Mouse (Mus musculus): ENCODE data around the gene Adgrv1. TPM values are rescaled to one million over a fixed set of nuclear protein-coding genes. Genes with fewer than 3 reads are reported as not detected.

Gene Adgrv1
- 1.9 and 2.8 TPM in 2 replicates for polyA plus RNA-seq (2014; fragmentation: Nextera tagmentation; extraction: Ambion mirVana)

- H3K4me2 ChIP-seq (replicated peaks; ENCODE audit: low read depth, low read length) = peak within 1 kb of the TSS; percentile 76
- H3K9me3 ChIP-seq (ENCODE audit: control insufficient read depth, low read depth, low read length) = no peaks in the 10 kb centered on the region
- H3K4me1 ChIP-seq (ENCODE audit: control insufficient read depth, insufficient read depth, low read length) = no peaks in the 10 kb centered on the region
- H3K9ac ChIP-seq (replicated peaks; ENCODE audit: low read depth, low read length) = no peak within 1 kb of the TSS
- peak within 1 kb of the TSS; percentile 36 for H3K4me3 ChIP-seq (ENCODE audit: low read depth, low read length)
- 1% methylated on average over 42 of the region's 42 CpGs for WGBS
- H3K27ac ChIP-seq (ENCODE audit: low read length) = no peak within 1 kb of the TSS
- H3K27me3 ChIP-seq (ENCODE audit: control insufficient read depth, insufficient read depth, low read length) = no peaks in the 10 kb centered on the region
- ATAC-seq (ENCODE audit: insufficient number of reproducible peaks, insufficient read depth, low FRiP score, low read depth) = peak; percentile 99
- H3K36me3 ChIP-seq (ENCODE audit: control insufficient read depth, insufficient read depth, low read length) = no peaks in the 10 kb centered on the region
Measured at GRCm38 (mm10) chr13:81632720-81633415, at the start of gene Adgrv1. Adgrv1 (minus strand) TSS chr13:81633154.

DNA sequence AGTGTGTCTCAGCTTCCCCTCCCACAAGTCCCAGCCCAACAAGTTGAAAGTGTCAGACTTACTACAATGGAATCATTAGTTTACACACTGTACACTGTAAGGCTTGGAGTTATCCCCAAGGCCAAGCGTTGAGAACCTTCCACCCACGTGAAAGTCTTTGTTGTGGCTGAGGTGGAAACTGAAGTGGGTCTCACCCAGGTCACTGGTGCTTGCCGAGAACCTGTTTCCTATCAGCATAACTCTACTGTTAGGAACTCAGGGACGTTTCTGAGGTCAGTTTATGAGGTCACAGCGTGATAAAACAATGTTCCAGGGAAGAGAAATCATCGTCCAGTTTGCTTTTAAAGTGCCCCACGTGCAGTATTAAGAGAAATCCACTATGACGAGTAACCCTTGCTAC is 42.4 kb upstream of the Adgrv1 start:
- no peaks in the 10 kb centered on the region for H3K4me1 ChIP-seq (ENCODE audit: control insufficient read depth, insufficient read depth, low read length)
- no peak for ATAC-seq (ENCODE audit: insufficient number of reproducible peaks, insufficient read depth, low FRiP score, low read depth)
- H3K36me3 ChIP-seq (ENCODE audit: control insufficient read depth, insufficient read depth, low read length) = peaks cover 10% of the 10 kb centered on the region
- 70% methylated on average over 8 of the region's 8 CpGs for WGBS
- no peak overlapping the region for H3K27ac ChIP-seq (ENCODE audit: low read length)
- H3K4me3 ChIP-seq (ENCODE audit: low read depth, low read length) = no peak overlapping the region
- H3K4me2 ChIP-seq (replicated peaks; ENCODE audit: low read depth, low read length) = no peak overlapping the region
- no peaks in the 10 kb centered on the region for H3K27me3 ChIP-seq (ENCODE audit: control insufficient read depth, insufficient read depth, low read length)
- no peaks in the 10 kb centered on the region for H3K9me3 ChIP-seq (ENCODE audit: control insufficient read depth, low read depth, low read length)
- H3K9ac ChIP-seq (replicated peaks; ENCODE audit: low read depth, low read length) = no peak overlapping the region

DNA sequence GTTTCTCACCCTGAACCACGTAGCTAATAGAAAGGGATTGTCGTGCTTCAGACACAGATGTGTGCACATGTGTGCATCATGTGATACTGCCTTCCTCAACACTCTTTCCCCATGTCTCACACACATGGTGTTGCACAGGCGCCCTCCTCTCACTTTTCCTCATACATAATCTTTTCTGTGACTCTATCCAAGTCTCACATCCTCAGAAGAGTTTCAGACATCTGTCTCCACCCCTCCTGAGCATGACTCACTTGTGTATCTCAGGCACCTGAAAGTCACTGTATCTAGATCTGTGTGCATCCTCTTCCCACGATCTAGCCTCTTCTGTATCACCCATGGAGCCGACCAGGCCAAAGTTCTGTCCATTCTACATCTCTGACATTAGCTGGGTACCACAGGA is 34.8 kb upstream of the Adgrv1 start:
- WGBS = 91% methylated on average over 5 of the region's 5 CpGs

DNA sequence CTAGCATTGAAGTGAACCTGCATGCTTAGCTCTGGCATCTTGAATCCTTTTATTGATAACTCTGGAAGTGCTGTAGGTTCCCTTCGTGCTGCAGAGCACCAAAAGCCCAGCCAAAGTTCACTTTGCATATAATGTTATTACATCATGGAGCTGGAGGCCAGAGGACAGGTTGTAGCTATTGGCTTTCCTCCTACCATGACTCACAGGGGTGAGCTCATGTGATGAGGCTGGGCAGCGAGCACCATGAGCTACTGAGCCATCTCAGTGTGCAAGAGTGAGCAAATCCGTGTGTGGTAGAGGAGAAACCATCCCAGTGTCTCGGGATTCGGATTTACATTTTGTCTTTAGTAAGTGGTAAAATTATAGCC is 31.4 kb upstream of the Adgrv1 start:
- H3K4me3 ChIP-seq (ENCODE audit: low read depth, low read length) = no peak overlapping the region
- peaks cover 34% of the 10 kb centered on the region for H3K36me3 ChIP-seq (ENCODE audit: control insufficient read depth, insufficient read depth, low read length)
- 87% methylated on average over 5 of the region's 5 CpGs for WGBS
- H3K27me3 ChIP-seq (ENCODE audit: control insufficient read depth, insufficient read depth, low read length) = no peaks in the 10 kb centered on the region
- H3K4me2 ChIP-seq (replicated peaks; ENCODE audit: low read depth, low read length) = no peak overlapping the region
- ATAC-seq (ENCODE audit: insufficient number of reproducible peaks, insufficient read depth, low FRiP score, low read depth) = no peak
- no peaks in the 10 kb centered on the region for H3K9me3 ChIP-seq (ENCODE audit: control insufficient read depth, low read depth, low read length)
- no peak overlapping the region for H3K9ac ChIP-seq (replicated peaks; ENCODE audit: low read depth, low read length)
- peaks cover 2% of the 10 kb centered on the region; the same call in 1 of the 2 replicates for H3K4me1 ChIP-seq (ENCODE audit: control insufficient read depth, insufficient read depth, low read length)
- H3K27ac ChIP-seq (ENCODE audit: low read length) = no peak overlapping the region

More for the DNA sequence above, 34.8 kb upstream of the Adgrv1 start:
- H3K4me3 ChIP-seq (ENCODE audit: low read depth, low read length) = no peak overlapping the region
- peaks cover 40% of the 10 kb centered on the region for H3K36me3 ChIP-seq (ENCODE audit: control insufficient read depth, insufficient read depth, low read length)
- no peak overlapping the region for H3K27ac ChIP-seq (ENCODE audit: low read length)
- H3K4me1 ChIP-seq (ENCODE audit: control insufficient read depth, insufficient read depth, low read length) = no peaks in the 10 kb centered on the region
- H3K27me3 ChIP-seq (ENCODE audit: control insufficient read depth, insufficient read depth, low read length) = no peaks in the 10 kb centered on the region
- H3K9ac ChIP-seq (replicated peaks; ENCODE audit: low read depth, low read length) = no peak overlapping the region
- no peaks in the 10 kb centered on the region for H3K9me3 ChIP-seq (ENCODE audit: control insufficient read depth, low read depth, low read length)
- ATAC-seq (ENCODE audit: insufficient number of reproducible peaks, insufficient read depth, low FRiP score, low read depth) = no peak
- no peak overlapping the region for H3K4me2 ChIP-seq (replicated peaks; ENCODE audit: low read depth, low read length)

DNA sequence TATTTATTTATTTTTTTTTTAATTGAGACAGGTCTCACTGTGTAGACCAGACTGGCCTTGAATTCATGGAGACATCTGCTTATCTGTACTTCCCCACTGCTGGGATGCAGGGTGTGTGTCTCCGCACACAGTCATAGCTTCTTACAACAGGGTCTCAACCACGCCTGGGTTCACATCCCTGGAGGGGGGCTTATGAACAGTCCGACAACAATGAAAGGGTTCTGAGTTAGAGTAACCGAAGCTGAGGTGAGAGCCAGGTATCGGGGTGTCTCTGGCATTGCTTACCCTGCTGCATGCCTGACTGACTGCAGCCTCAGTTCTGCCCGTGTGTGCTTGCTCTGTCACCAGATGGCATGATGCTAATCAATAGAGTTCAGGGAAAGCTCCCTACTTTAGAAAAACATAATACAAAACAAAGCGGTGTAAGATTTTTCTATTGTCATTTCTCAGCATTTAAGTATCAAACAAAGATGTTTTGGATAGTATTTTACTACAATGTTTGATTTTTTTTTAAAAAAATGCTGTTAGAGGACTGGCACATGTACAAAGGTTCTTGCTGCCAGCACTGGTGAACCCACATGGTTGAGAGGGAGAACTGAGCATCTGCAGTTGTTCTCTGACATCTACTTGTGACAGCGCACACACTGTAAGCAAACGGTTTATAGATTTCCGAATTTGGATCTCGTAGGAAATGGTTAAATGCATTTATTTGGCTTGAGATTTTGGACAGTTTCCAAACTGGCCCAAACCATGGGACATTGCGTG is 30.8 kb upstream of the Adgrv1 start:
- Histone ChIP-seq H3K4me1 (ENCODE audit: control insufficient read depth, insufficient read depth, low read length) (peaks cover 3% of the 10 kb centered on the region; the same call in 1 of the 2 replicates), H3K9ac (replicated peaks; ENCODE audit: low read depth, low read length) (no peak overlapping the region), H3K36me3 (ENCODE audit: control insufficient read depth, insufficient read depth, low read length) (peaks cover 28% of the 10 kb centered on the region), H3K27me3 (ENCODE audit: control insufficient read depth, insufficient read depth, low read length) (no peaks in the 10 kb centered on the region), H3K4me2 (replicated peaks; ENCODE audit: low read depth, low read length) (no peak overlapping the region), H3K27ac (ENCODE audit: low read length) (no peak overlapping the region), H3K9me3 (ENCODE audit: control insufficient read depth, low read depth, low read length) (no peaks in the 10 kb centered on the region), H3K4me3 (ENCODE audit: low read depth, low read length) (no peak overlapping the region)
- WGBS = 82% methylated on average over 12 of the region's 12 CpGs
- ATAC-seq (ENCODE audit: insufficient number of reproducible peaks, insufficient read depth, low FRiP score, low read depth) = 0 out of 2 replicates have a peak, but pooled peaks have one; percentile 33

DNA sequence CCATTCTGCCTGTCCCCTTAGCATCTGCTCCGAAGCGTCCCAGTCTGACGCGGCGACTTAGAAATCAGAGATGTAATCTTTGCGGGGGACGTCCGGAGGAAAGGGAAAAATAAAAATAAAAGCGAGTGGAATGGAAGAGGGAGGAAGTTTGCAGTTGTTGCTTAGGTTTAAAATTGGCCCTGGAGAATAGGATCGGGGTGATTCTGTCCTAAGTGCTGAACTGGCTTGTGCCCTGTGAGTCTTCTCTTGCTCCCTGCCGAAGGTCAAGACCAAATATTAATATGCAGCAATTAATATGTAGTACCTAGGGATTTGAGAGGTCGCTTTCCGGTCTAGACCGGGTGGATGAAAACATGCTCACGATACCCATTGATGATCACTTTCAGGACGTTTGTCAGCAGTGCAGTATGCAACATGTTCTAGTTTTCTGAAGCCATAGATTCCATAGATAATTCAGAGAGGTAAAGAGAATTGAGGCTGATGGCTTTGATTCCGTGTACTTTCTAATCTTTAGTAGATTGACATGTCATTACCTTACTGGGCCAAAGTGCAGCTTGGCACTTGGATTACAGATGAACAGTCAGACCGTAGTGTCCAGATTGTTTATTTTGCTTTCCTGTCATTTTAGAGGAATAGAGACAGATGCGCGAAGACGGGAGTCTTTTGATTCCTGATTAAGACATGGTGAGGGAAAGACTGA is 25.2 kb upstream of the Adgrv1 start:
- H3K27ac ChIP-seq (ENCODE audit: low read length) = peak overlapping the region; percentile 73; the same call in 1 of the 2 replicates
- H3K4me1 ChIP-seq (ENCODE audit: control insufficient read depth, insufficient read depth, low read length) = peaks cover 3% of the 10 kb centered on the region; the same call in 1 of the 2 replicates
- no peaks in the 10 kb centered on the region for H3K36me3 ChIP-seq (ENCODE audit: control insufficient read depth, insufficient read depth, low read length)
- H3K4me2 ChIP-seq (replicated peaks; ENCODE audit: low read depth, low read length) = peak overlapping the region; percentile 73
- H3K4me3 ChIP-seq (ENCODE audit: low read depth, low read length) = peak overlapping the region; percentile 71
- ATAC-seq (ENCODE audit: insufficient number of reproducible peaks, insufficient read depth, low FRiP score, low read depth) = no peak
- 5% methylated on average over 21 of the region's 21 CpGs for WGBS
- H3K27me3 ChIP-seq (ENCODE audit: control insufficient read depth, insufficient read depth, low read length) = no peaks in the 10 kb centered on the region
- peak overlapping the region; percentile 59 for H3K9ac ChIP-seq (replicated peaks; ENCODE audit: low read depth, low read length)
- no peaks in the 10 kb centered on the region for H3K9me3 ChIP-seq (ENCODE audit: control insufficient read depth, low read depth, low read length)

- Histone ChIP-seq H3K9ac (replicated peaks; ENCODE audit: low read depth, low read length) (peak within 1 kb of the TSS; percentile 59), H3K36me3 (ENCODE audit: control insufficient read depth, insufficient read depth, low read length) (no peaks in the 10 kb centered on the region), H3K9me3 (ENCODE audit: control insufficient read depth, low read depth, low read length) (no peaks in the 10 kb centered on the region), H3K27me3 (ENCODE audit: control insufficient read depth, insufficient read depth, low read length) (no peaks in the 10 kb centered on the region), H3K4me2 (replicated peaks; ENCODE audit: low read depth, low read length) (peak within 1 kb of the TSS; percentile 73), H3K4me1 (ENCODE audit: control insufficient read depth, insufficient read depth, low read length) (peaks cover 3% of the 10 kb centered on the region; the same call in 1 of the 2 replicates), H3K4me3 (ENCODE audit: low read depth, low read length) (peak within 1 kb of the TSS; percentile 71), H3K27ac (ENCODE audit: low read length) (peak within 1 kb of the TSS; percentile 82)
- WGBS = under 1% methylated on average over 71 of the region's 73 CpGs
- ATAC-seq (ENCODE audit: insufficient number of reproducible peaks, insufficient read depth, low FRiP score, low read depth) = peak; percentile 100
Measured at GRCm38 (mm10) chr13:81657351-81658052, 24.5 kb upstream of the Adgrv1 start, which contains the start of gene Lysmd3. Lysmd3 (plus strand) TSS chr13:81657663.

- Histone ChIP-seq H3K36me3 (ENCODE audit: control insufficient read depth, insufficient read depth, low read length) (no peaks in the 10 kb centered on the region), H3K9me3 (ENCODE audit: control insufficient read depth, low read depth, low read length) (no peaks in the 10 kb centered on the region), H3K9ac (replicated peaks; ENCODE audit: low read depth, low read length) (0 out of 2 replicates have a peak overlapping the region, but pooled peaks have one; percentile 59), H3K4me3 (ENCODE audit: low read depth, low read length) (peak overlapping the region; percentile 71), H3K4me1 (ENCODE audit: control insufficient read depth, insufficient read depth, low read length) (peaks cover 3% of the 10 kb centered on the region; the same call in 1 of the 2 replicates), H3K27ac (ENCODE audit: low read length) (peak overlapping the region; percentile 82), H3K27me3 (ENCODE audit: control insufficient read depth, insufficient read depth, low read length) (no peaks in the 10 kb centered on the region), H3K4me2 (replicated peaks; ENCODE audit: low read depth, low read length) (peak overlapping the region; percentile 49)
- ATAC-seq (ENCODE audit: insufficient number of reproducible peaks, insufficient read depth, low FRiP score, low read depth) = no peak
- WGBS = 17% methylated on average over 5 of the region's 5 CpGs
Measured at GRCm38 (mm10) chr13:81657008-81657350, 24.0 kb upstream of the Adgrv1 start.

Data from stomach, embryonic 14.5 days (tissue).